Comparison of ENCODE assay signal across 28 mouse cellular contexts in the genomic region with DNA sequence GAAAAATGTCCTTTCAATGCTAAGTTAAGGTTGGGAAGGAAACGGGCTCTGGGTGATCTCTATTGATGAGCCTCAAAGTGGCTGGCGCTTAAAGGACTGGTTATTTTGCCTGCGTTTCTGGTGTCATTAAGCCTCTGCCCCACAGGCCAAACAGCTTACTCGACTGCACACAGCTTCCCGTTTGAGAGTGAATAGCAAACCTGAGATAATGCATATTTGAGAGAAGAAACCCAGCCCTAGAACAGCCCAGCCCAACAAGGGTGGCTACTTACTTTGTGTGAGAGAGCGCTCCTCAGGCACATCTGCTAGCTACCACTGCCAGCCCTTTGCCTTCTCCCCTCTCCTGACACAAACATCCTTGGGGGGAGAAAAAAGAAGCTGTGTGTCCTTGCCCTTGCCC.
DNase-seq lines count a peak whose midpoint lies in the region; ATAC-seq and TF ChIP-seq lines count a peak whose summit lies in the region.
"Had no signal": no experiment of that assay in that cellular context is flagged by ENCODE, and none has a peak within 500 bp of the region (broad histone marks: within the 10 kb centered on the region; RNA-seq: fewer than 3 reads in every experiment).

No protein-coding gene starts in this region.

- H3K9me3 ChIP-seq in kidney, embryonic 15.5 days (replicated peaks), result no peaks in the 10 kb centered on the region
- H3K9me3 ChIP-seq in embryonic facial prominence, embryonic 14.5 days (ENCODE audit: control insufficient read depth, low read length), result no peaks in the 10 kb centered on the region
- H3K9me3 ChIP-seq: embryonic facial prominence, embryonic 13.5 days; forebrain, embryonic 10.5 days; forebrain, embryonic 13.5 days; heart, embryonic 12.5 days; heart, embryonic 15.5 days; hindbrain, embryonic 10.5 days; hindbrain, embryonic 13.5 days had no signal

- intact Hi-C loops in gastrocnemius, adult 2 months (cut with DNase I), result no loop called here

- no peak for TF ChIP-seq CTCF in gastrocnemius, adult 2 months (IDR thresholded peaks at IDR 0.05)

- 51% methylated on average over 6 of the region's 6 CpGs for WGBS in kidney, embryonic 15.5 days
- WGBS in embryonic facial prominence, embryonic 14.5 days, result 41% methylated on average over 6 of the region's 6 CpGs

- no peak for DNase-seq in kidney, adult 9 months
- peak; percentile 15 for DNase-seq in A20 (ENCODE audit: low read depth, low spot score)
- no peak for DNase-seq in embryonic facial prominence, embryonic 14.5 days (ENCODE audit: low spot score)
- DNase-seq in retina, postnatal 1 day, result peak; percentile 8
- no peak for DNase-seq in Muller cell, postnatal 12 days (ENCODE audit: inconsistent ontology term)
- DNase-seq in gastrocnemius, adult 2 months, result no peak
- DNase-seq: adrenal gland, adult 8-10 months; adrenal gland, postnatal 25 days; cerebellum, adult 11-12 months; cerebellum, adult 8-10 months; cerebellum, postnatal 10 days; cerebellum, postnatal 36 days; gastrocnemius, postnatal 14 days; heart, adult 11 months; heart, postnatal 10 days; heart, postnatal 36 days had no signal

- ATAC-seq in kidney, embryonic 15.5 days (replicated peaks; ENCODE audit: low FRiP score), result 0 out of 2 replicates have a peak, but pooled peaks have one; percentile 50
- peak; percentile 61; the same call in 1 of the 2 replicates for ATAC-seq in embryonic facial prominence, embryonic 14.5 days (ENCODE audit: low read depth)
- ATAC-seq: activated CD4-positive, CD25-positive, alpha-beta regulatory T cell, adult 4 months; CD4-positive, CD25-positive, alpha-beta regulatory T cell, adult 4 months; forebrain, embryonic 13.5 days; forebrain, embryonic 16.5 days; hindbrain, embryonic 16.5 days had no signal

- H3K4me1 ChIP-seq in kidney, embryonic 15.5 days, result peaks cover 3% of the 10 kb centered on the region; the same call in 1 of the 2 replicates
- no peaks in the 10 kb centered on the region for H3K4me1 ChIP-seq in embryonic facial prominence, embryonic 14.5 days (ENCODE audit: control insufficient read depth, insufficient read depth, low read length)
- H3K4me1 ChIP-seq: embryonic facial prominence, embryonic 13.5 days; heart, embryonic 12.5 days; heart, embryonic 15.5 days; hindbrain, embryonic 13.5 days had no signal

- no peaks in the 10 kb centered on the region for H3K27me3 ChIP-seq in kidney, embryonic 15.5 days
- no peaks in the 10 kb centered on the region for H3K27me3 ChIP-seq in embryonic facial prominence, embryonic 14.5 days (replicated peaks; ENCODE audit: control insufficient read depth, insufficient read depth, low read length)
- H3K27me3 ChIP-seq: embryonic facial prominence, embryonic 13.5 days; forebrain, embryonic 13.5 days; heart, embryonic 12.5 days; heart, embryonic 15.5 days had no signal

- H3K36me3 ChIP-seq in kidney, embryonic 15.5 days, result no peaks in the 10 kb centered on the region
- H3K36me3 ChIP-seq in embryonic facial prominence, embryonic 14.5 days (ENCODE audit: control insufficient read depth, insufficient read depth, low read length), result no peaks in the 10 kb centered on the region
- H3K36me3 ChIP-seq: embryonic facial prominence, embryonic 13.5 days; forebrain, embryonic 10.5 days; heart, embryonic 12.5 days; heart, embryonic 15.5 days; hindbrain, embryonic 10.5 days; hindbrain, embryonic 13.5 days had no signal

- no peak overlapping the region for H3K9ac ChIP-seq in kidney, embryonic 15.5 days
- H3K9ac ChIP-seq in embryonic facial prominence, embryonic 14.5 days (ENCODE audit: low read depth, low read length), result no peak overlapping the region
- H3K9ac ChIP-seq: embryonic facial prominence, embryonic 13.5 days; forebrain, embryonic 13.5 days; heart, embryonic 12.5 days; heart, embryonic 15.5 days; hindbrain, embryonic 13.5 days had no signal

- no peak overlapping the region for H3K4me3 ChIP-seq in kidney, embryonic 15.5 days (replicated peaks)
- H3K4me3 ChIP-seq in embryonic facial prominence, embryonic 14.5 days (ENCODE audit: low read depth, low read length), result no peak overlapping the region
- H3K4me3 ChIP-seq in gastrocnemius, adult 2 months, result no peak overlapping the region
- H3K4me3 ChIP-seq: embryonic facial prominence, embryonic 13.5 days; forebrain, embryonic 10.5 days; forebrain, embryonic 13.5 days; heart, embryonic 12.5 days; heart, embryonic 15.5 days; hindbrain, embryonic 10.5 days; hindbrain, embryonic 13.5 days had no signal

- no peak overlapping the region for H3K27ac ChIP-seq in kidney, embryonic 15.5 days
- H3K27ac ChIP-seq in embryonic facial prominence, embryonic 14.5 days (replicated peaks; ENCODE audit: low read depth, low read length), result no peak overlapping the region; the same call in 1 of the 2 replicates
- no peak overlapping the region for H3K27ac ChIP-seq in gastrocnemius, adult 2 months
- H3K27ac ChIP-seq: embryonic facial prominence, embryonic 13.5 days; forebrain, embryonic 10.5 days; forebrain, embryonic 13.5 days; heart, embryonic 15.5 days; hindbrain, embryonic 10.5 days; hindbrain, embryonic 13.5 days had no signal

- H3K4me2 ChIP-seq in kidney, embryonic 15.5 days, result no peak overlapping the region
- no peak overlapping the region for H3K4me2 ChIP-seq in embryonic facial prominence, embryonic 14.5 days (ENCODE audit: low read depth, low read length)
- H3K4me2 ChIP-seq: embryonic facial prominence, embryonic 13.5 days; forebrain, embryonic 13.5 days; heart, embryonic 12.5 days; heart, embryonic 15.5 days; hindbrain, embryonic 13.5 days had no signal

Comparison
In these comparisons a context has a peak if more than half of its experiments do, and no peak if none do; other contexts are left out.
1. DNase-seq: peak in A20 (single experiment) and retina, postnatal 1 day (single experiment); none in kidney, adult 9 months (single experiment), embryonic facial prominence, embryonic 14.5 days (single experiment), Muller cell, postnatal 12 days (single experiment) and gastrocnemius, adult 2 months (single experiment).